Mouse (Mus musculus): ENCODE data around the gene Lrig1. TPM values are rescaled to one million over a fixed set of nuclear protein-coding genes. Genes with fewer than 3 reads are reported as not detected.

The Lrig1 gene
- total RNA-seq, 1 experiment = 19.1 TPM

GRCm38 (mm10) chr6:94709832-94710231, 9.9 kb upstream of the Lrig1 start:
- in situ Hi-C loops (cut with MboI; ENCODE audit: low sequenced_read_pairs in 2 of 2, unreplicated experiment in 2 of 2) = no loop called here
- Histone ChIP-seq H3K9me3 (ENCODE audit: control insufficient read depth, insufficient read depth, low read depth, low read length) (no peaks in the 10 kb centered on the region), H3K9ac (ENCODE audit: insufficient read depth, low read depth, low read length, poor library complexity, severe bottlenecking) (no peak overlapping the region), H3K4me1 (ENCODE audit: control insufficient read depth in 2 of 2, insufficient read depth in 2 of 2, low read length in 2 of 2, poor library complexity in 1 of 2) (no peaks in the 10 kb centered on the region), H3K36me3 (ENCODE audit: control insufficient read depth, insufficient read depth, low read length, poor library complexity, severe bottlenecking) (no peaks in the 10 kb centered on the region), H3K4me3 (ENCODE audit: insufficient read depth in 1 of 2, low read depth in 1 of 2, low read length in 2 of 2, poor library complexity in 1 of 2, severe bottlenecking in 1 of 2) (no peak overlapping the region), H3K27ac (ENCODE audit: insufficient read depth, low read depth, low read length, poor library complexity, severe bottlenecking) (no peak overlapping the region)
- DNase-seq (ENCODE audit: low read depth, low spot score) = no peak
- TF ChIP-seq ZNF384 (IDR thresholded peaks at IDR 0.05; ENCODE audit: low read depth, low read length) (no peak), ZC3H11A (IDR thresholded peaks at IDR 0.05; ENCODE audit: borderline replicate concordance, low read depth, low read length) (no peak), MAFK (IDR thresholded peaks at IDR 0.05; ENCODE audit: insufficient read depth, low read depth, low read length) (no peak), CHD2 (IDR thresholded peaks at IDR 0.05; ENCODE audit: low read depth, low read length) (no peak), HCFC1 (IDR thresholded peaks at IDR 0.05; ENCODE audit: borderline replicate concordance, insufficient read depth, low read length) (no peak)

GRCm38 (mm10) chr6:94709150-94709549, 9.2 kb upstream of the Lrig1 start:
- Histone ChIP-seq H3K9me3 (ENCODE audit: control insufficient read depth, insufficient read depth, low read depth, low read length) (no peaks in the 10 kb centered on the region), H3K36me3 (ENCODE audit: control insufficient read depth, insufficient read depth, low read length, poor library complexity, severe bottlenecking) (no peaks in the 10 kb centered on the region), H3K4me1 (ENCODE audit: control insufficient read depth in 2 of 2, insufficient read depth in 2 of 2, low read length in 2 of 2, poor library complexity in 1 of 2) (no peaks in the 10 kb centered on the region), H3K4me3 (ENCODE audit: insufficient read depth in 1 of 2, low read depth in 1 of 2, low read length in 2 of 2, poor library complexity in 1 of 2, severe bottlenecking in 1 of 2) (no peak overlapping the region), H3K27ac (ENCODE audit: insufficient read depth, low read depth, low read length, poor library complexity, severe bottlenecking) (no peak overlapping the region), H3K9ac (ENCODE audit: insufficient read depth, low read depth, low read length, poor library complexity, severe bottlenecking) (no peak overlapping the region)
- DNase-seq (ENCODE audit: low read depth, low spot score) = no peak
- TF ChIP-seq HCFC1 (IDR thresholded peaks at IDR 0.05; ENCODE audit: borderline replicate concordance, insufficient read depth, low read length) (no peak), ZC3H11A (IDR thresholded peaks at IDR 0.05; ENCODE audit: borderline replicate concordance, low read depth, low read length) (no peak), MAFK (IDR thresholded peaks at IDR 0.05; ENCODE audit: insufficient read depth, low read depth, low read length) (no peak), ZNF384 (IDR thresholded peaks at IDR 0.05; ENCODE audit: low read depth, low read length) (no peak), CHD2 (IDR thresholded peaks at IDR 0.05; ENCODE audit: low read depth, low read length) (no peak)
- in situ Hi-C loops (cut with MboI; ENCODE audit: low sequenced_read_pairs in 2 of 2, unreplicated experiment in 2 of 2) = no loop called here

- Histone ChIP-seq H3K9me3 (ENCODE audit: control insufficient read depth, insufficient read depth, low read depth, low read length) (no peaks in the 10 kb centered on the region), H3K36me3 (ENCODE audit: control insufficient read depth, insufficient read depth, low read length, poor library complexity, severe bottlenecking) (no peaks in the 10 kb centered on the region), H3K9ac (ENCODE audit: insufficient read depth, low read depth, low read length, poor library complexity, severe bottlenecking) (no peak overlapping the region), H3K4me3 (ENCODE audit: insufficient read depth in 1 of 2, low read depth in 1 of 2, low read length in 2 of 2, poor library complexity in 1 of 2, severe bottlenecking in 1 of 2) (no peak overlapping the region), H3K27ac (ENCODE audit: insufficient read depth, low read depth, low read length, poor library complexity, severe bottlenecking) (no peak overlapping the region), H3K4me1 (ENCODE audit: control insufficient read depth in 2 of 2, insufficient read depth in 2 of 2, low read length in 2 of 2, poor library complexity in 1 of 2) (no peaks in the 10 kb centered on the region)
- no peak for TF ChIP-seq HCFC1 (IDR thresholded peaks at IDR 0.05; ENCODE audit: borderline replicate concordance, insufficient read depth, low read length)
- no peak for TF ChIP-seq CHD2 (IDR thresholded peaks at IDR 0.05; ENCODE audit: low read depth, low read length)
- no peak for TF ChIP-seq ZC3H11A (IDR thresholded peaks at IDR 0.05; ENCODE audit: borderline replicate concordance, low read depth, low read length)
- no peak for TF ChIP-seq MAFK (IDR thresholded peaks at IDR 0.05; ENCODE audit: insufficient read depth, low read depth, low read length)
- TF ChIP-seq ZNF384 (IDR thresholded peaks at IDR 0.05; ENCODE audit: low read depth, low read length) = no peak
- in situ Hi-C loops (cut with MboI; ENCODE audit: low sequenced_read_pairs in 2 of 2, unreplicated experiment in 2 of 2) = no loop called here
- DNase-seq (ENCODE audit: low read depth, low spot score) = no peak
Observed at GRCm38 (mm10) chr6:94707254-94707653, 7.3 kb upstream of the Lrig1 start.

- H3K9ac ChIP-seq (ENCODE audit: insufficient read depth, low read depth, low read length, poor library complexity, severe bottlenecking) = no peak overlapping the region
- TF ChIP-seq CHD2 (IDR thresholded peaks at IDR 0.05; ENCODE audit: low read depth, low read length) = no peak
- TF ChIP-seq MAFK (IDR thresholded peaks at IDR 0.05; ENCODE audit: insufficient read depth, low read depth, low read length) = no peak
- TF ChIP-seq ZNF384 (IDR thresholded peaks at IDR 0.05; ENCODE audit: low read depth, low read length) = no peak
- no peak for TF ChIP-seq ZC3H11A (IDR thresholded peaks at IDR 0.05; ENCODE audit: borderline replicate concordance, low read depth, low read length)
- no peak for TF ChIP-seq HCFC1 (IDR thresholded peaks at IDR 0.05; ENCODE audit: borderline replicate concordance, insufficient read depth, low read length)
- no peaks in the 10 kb centered on the region for H3K9me3 ChIP-seq (ENCODE audit: control insufficient read depth, insufficient read depth, low read depth, low read length)
- no peak for DNase-seq (ENCODE audit: low read depth, low spot score)
- H3K4me3 ChIP-seq (ENCODE audit: insufficient read depth in 1 of 2, low read depth in 1 of 2, low read length in 2 of 2, poor library complexity in 1 of 2, severe bottlenecking in 1 of 2) = no peak overlapping the region
- H3K27ac ChIP-seq (ENCODE audit: insufficient read depth, low read depth, low read length, poor library complexity, severe bottlenecking) = no peak overlapping the region
- H3K4me1 ChIP-seq (ENCODE audit: control insufficient read depth in 2 of 2, insufficient read depth in 2 of 2, low read length in 2 of 2, poor library complexity in 1 of 2) = peaks cover 0 to 3% of the 10 kb centered on the region in 2 experiments; a peak in 1 of 4 replicates
- in situ Hi-C loops (cut with MboI; ENCODE audit: low sequenced_read_pairs in 2 of 2, unreplicated experiment in 2 of 2) = no loop called here
- H3K36me3 ChIP-seq (ENCODE audit: control insufficient read depth, insufficient read depth, low read length, poor library complexity, severe bottlenecking) = no peaks in the 10 kb centered on the region
Observed at GRCm38 (mm10) chr6:94705931-94706330, 6.0 kb upstream of the Lrig1 start.

- H3K27ac ChIP-seq (ENCODE audit: insufficient read depth, low read depth, low read length, poor library complexity, severe bottlenecking) = no peak overlapping the region
- H3K36me3 ChIP-seq (ENCODE audit: control insufficient read depth, insufficient read depth, low read length, poor library complexity, severe bottlenecking) = no peaks in the 10 kb centered on the region
- TF ChIP-seq ZNF384 (IDR thresholded peaks at IDR 0.05; ENCODE audit: low read depth, low read length) = no peak
- TF ChIP-seq CHD2 (IDR thresholded peaks at IDR 0.05; ENCODE audit: low read depth, low read length) = no peak
- no peak for TF ChIP-seq ZC3H11A (IDR thresholded peaks at IDR 0.05; ENCODE audit: borderline replicate concordance, low read depth, low read length)
- TF ChIP-seq MAFK (IDR thresholded peaks at IDR 0.05; ENCODE audit: insufficient read depth, low read depth, low read length) = no peak
- TF ChIP-seq HCFC1 (IDR thresholded peaks at IDR 0.05; ENCODE audit: borderline replicate concordance, insufficient read depth, low read length) = no peak
- in situ Hi-C loops (cut with MboI; ENCODE audit: low sequenced_read_pairs in 2 of 2, unreplicated experiment in 2 of 2) = no loop called here
- H3K9me3 ChIP-seq (ENCODE audit: control insufficient read depth, insufficient read depth, low read depth, low read length) = no peaks in the 10 kb centered on the region
- H3K4me1 ChIP-seq (ENCODE audit: control insufficient read depth in 2 of 2, insufficient read depth in 2 of 2, low read length in 2 of 2, poor library complexity in 1 of 2) = peaks cover 0 to 3% of the 10 kb centered on the region in 2 experiments; a peak in 1 of 4 replicates
- no peak overlapping the region for H3K9ac ChIP-seq (ENCODE audit: insufficient read depth, low read depth, low read length, poor library complexity, severe bottlenecking)
- no peak overlapping the region for H3K4me3 ChIP-seq (ENCODE audit: insufficient read depth in 1 of 2, low read depth in 1 of 2, low read length in 2 of 2, poor library complexity in 1 of 2, severe bottlenecking in 1 of 2)
- DNase-seq (ENCODE audit: low read depth, low spot score) = no peak
Observed at GRCm38 (mm10) chr6:94702993-94703392, 3.0 kb upstream of the Lrig1 start.

All from ES-E14 (cell line).